Mouse (Mus musculus): ENCODE results near the gene Ibsp. TPM values are rescaled to one million over a fixed set of nuclear protein-coding genes. Genes with fewer than 3 reads are reported as not detected.

The Ibsp gene
- polyA plus RNA-seq, 2 experiments: 0.02 to 0.08 TPM

- ATAC-seq (ENCODE audit: insufficient read depth) (no peak), DNase-seq (ENCODE audit: low read depth in 3 of 3, low spot score in 3 of 3) (no peak)
- H3K4me1 ChIP-seq (replicated peaks; ENCODE audit: control insufficient read depth in 2 of 2, insufficient read depth in 2 of 2, low read length in 1 of 2): no peaks in the 10 kb centered on the region
- TF ChIP-seq CTCF (IDR thresholded peaks at IDR 0.05; ENCODE audit: low read depth) (no peak), EP300 (IDR thresholded peaks at IDR 0.05; ENCODE audit: low read depth) (no peak)
- no peak overlapping the region for H3K9ac ChIP-seq (replicated peaks)
- H3K4me3 ChIP-seq (ENCODE audit: insufficient read depth in 1 of 2, low read depth in 2 of 2, low read length in 2 of 2): no peak overlapping the region
- no peak overlapping the region for H3K4me2 ChIP-seq (ENCODE audit: low read depth)
- no peaks in the 10 kb centered on the region for H3K27me3 ChIP-seq (ENCODE audit: control insufficient read depth, insufficient read depth, low read length)
- no peaks in the 10 kb centered on the region for H3K9me3 ChIP-seq (ENCODE audit: control insufficient read depth, low read length)
- H3K27ac ChIP-seq: no peak overlapping the region
- no peaks in the 10 kb centered on the region for H3K36me3 ChIP-seq (replicated peaks; ENCODE audit: control insufficient read depth, insufficient read depth, low read depth)
Observed at GRCm38 (mm10) chr5:104327876-104328275, 28.9 kb downstream of the Ibsp start.

- Histone ChIP-seq H3K9ac (replicated peaks) (no peak overlapping the region), H3K27ac (no peak overlapping the region), H3K9me3 (ENCODE audit: control insufficient read depth, low read length) (no peaks in the 10 kb centered on the region), H3K4me1 (replicated peaks; ENCODE audit: control insufficient read depth in 2 of 2, insufficient read depth in 2 of 2, low read length in 1 of 2) (no peaks in the 10 kb centered on the region), H3K4me2 (ENCODE audit: low read depth) (no peak overlapping the region), H3K36me3 (replicated peaks; ENCODE audit: control insufficient read depth, insufficient read depth, low read depth) (no peaks in the 10 kb centered on the region), H3K4me3 (ENCODE audit: insufficient read depth in 1 of 2, low read depth in 2 of 2, low read length in 2 of 2) (no peak overlapping the region), H3K27me3 (ENCODE audit: control insufficient read depth, insufficient read depth, low read length) (no peaks in the 10 kb centered on the region)
- WGBS (ENCODE audit: insufficient replicate concordance): 53% methylated on average over 4 of the region's 4 CpGs
- TF ChIP-seq EP300 (IDR thresholded peaks at IDR 0.05; ENCODE audit: low read depth) (no peak), CTCF (IDR thresholded peaks at IDR 0.05; ENCODE audit: low read depth) (no peak)
- DNase-seq (ENCODE audit: low read depth in 3 of 3, low spot score in 3 of 3): no peak
- ATAC-seq (ENCODE audit: insufficient read depth): no peak
Observed at GRCm38 (mm10) chr5:104328317-104328850, 29.4 kb downstream of the Ibsp start.

- no peak for ATAC-seq (ENCODE audit: insufficient read depth)
- Histone ChIP-seq H3K27ac (no peak overlapping the region), H3K36me3 (replicated peaks; ENCODE audit: control insufficient read depth, insufficient read depth, low read depth) (no peaks in the 10 kb centered on the region), H3K9me3 (ENCODE audit: control insufficient read depth, low read length) (no peaks in the 10 kb centered on the region), H3K4me3 (ENCODE audit: insufficient read depth in 1 of 2, low read depth in 2 of 2, low read length in 2 of 2) (no peak overlapping the region), H3K4me1 (replicated peaks; ENCODE audit: control insufficient read depth in 2 of 2, insufficient read depth in 2 of 2, low read length in 1 of 2) (no peaks in the 10 kb centered on the region), H3K27me3 (ENCODE audit: control insufficient read depth, insufficient read depth, low read length) (no peaks in the 10 kb centered on the region), H3K4me2 (ENCODE audit: low read depth) (no peak overlapping the region), H3K9ac (replicated peaks) (no peak overlapping the region)
- TF ChIP-seq CTCF (IDR thresholded peaks at IDR 0.05; ENCODE audit: low read depth) (no peak), EP300 (IDR thresholded peaks at IDR 0.05; ENCODE audit: low read depth) (no peak)
- WGBS (ENCODE audit: insufficient replicate concordance): 56% methylated on average over 5 of the region's 5 CpGs
- DNase-seq (ENCODE audit: low read depth in 3 of 3, low spot score in 3 of 3): no peak
Observed at GRCm38 (mm10) chr5:104329381-104329780, 30.4 kb downstream of the Ibsp start.

- H3K9ac ChIP-seq (replicated peaks): no peak overlapping the region
- H3K9me3 ChIP-seq (ENCODE audit: control insufficient read depth, low read length): no peaks in the 10 kb centered on the region
- no peak overlapping the region for H3K4me3 ChIP-seq (ENCODE audit: insufficient read depth in 1 of 2, low read depth in 2 of 2, low read length in 2 of 2)
- no peak overlapping the region for H3K4me2 ChIP-seq (ENCODE audit: low read depth)
- ATAC-seq (ENCODE audit: insufficient read depth) (no peak), DNase-seq (ENCODE audit: low read depth in 3 of 3, low spot score in 3 of 3) (no peak)
- WGBS (ENCODE audit: insufficient replicate concordance): 59% methylated on average over 5 of the region's 5 CpGs
- TF ChIP-seq CTCF (IDR thresholded peaks at IDR 0.05; ENCODE audit: low read depth) (no peak), EP300 (IDR thresholded peaks at IDR 0.05; ENCODE audit: low read depth) (no peak)
- no peaks in the 10 kb centered on the region for H3K36me3 ChIP-seq (replicated peaks; ENCODE audit: control insufficient read depth, insufficient read depth, low read depth)
- H3K27ac ChIP-seq: no peak overlapping the region
- no peaks in the 10 kb centered on the region for H3K27me3 ChIP-seq (ENCODE audit: control insufficient read depth, insufficient read depth, low read length)
- no peaks in the 10 kb centered on the region for H3K4me1 ChIP-seq (replicated peaks; ENCODE audit: control insufficient read depth in 2 of 2, insufficient read depth in 2 of 2, low read length in 1 of 2)
Observed at GRCm38 (mm10) chr5:104330088-104330487, 31.1 kb downstream of the Ibsp start.

GRCm38 (mm10) chr5:104332296-104332695 lies 33.3 kb downstream of the Ibsp start:
- H3K4me1 ChIP-seq (replicated peaks; ENCODE audit: control insufficient read depth in 2 of 2, insufficient read depth in 2 of 2, low read length in 1 of 2): no peaks in the 10 kb centered on the region
- no peak overlapping the region for H3K9ac ChIP-seq (replicated peaks)
- 48% methylated on average over 3 of the region's 3 CpGs for WGBS (ENCODE audit: insufficient replicate concordance)
- no peak for ATAC-seq (ENCODE audit: insufficient read depth)
- H3K9me3 ChIP-seq (ENCODE audit: control insufficient read depth, low read length): no peaks in the 10 kb centered on the region
- no peaks in the 10 kb centered on the region for H3K27me3 ChIP-seq (ENCODE audit: control insufficient read depth, insufficient read depth, low read length)
- no peak overlapping the region for H3K4me2 ChIP-seq (ENCODE audit: low read depth)
- DNase-seq (ENCODE audit: low read depth in 3 of 3, low spot score in 3 of 3): no peak
- H3K36me3 ChIP-seq (replicated peaks; ENCODE audit: control insufficient read depth, insufficient read depth, low read depth): no peaks in the 10 kb centered on the region
- H3K4me3 ChIP-seq (ENCODE audit: insufficient read depth in 1 of 2, low read depth in 2 of 2, low read length in 2 of 2): no peak overlapping the region
- TF ChIP-seq EP300 (IDR thresholded peaks at IDR 0.05; ENCODE audit: low read depth) (no peak), CTCF (IDR thresholded peaks at IDR 0.05; ENCODE audit: low read depth) (no peak)
- H3K27ac ChIP-seq: no peak overlapping the region

All from liver, embryonic 14.5 days (tissue).